Mouse (Mus musculus) hindbrain, embryonic 11.5 days (tissue): ENCODE measurements around the gene 5730409E04Rik. TPM values are rescaled to one million over a fixed set of nuclear protein-coding genes. Genes with fewer than 3 reads are reported as not detected.

Experiments
- ATAC-seq: fragments of 200-750 bp; cut with Nextera tagmentation; 2 replicates; pipeline ENCODE4 v1.8.0; 2017; ENCODE audit warnings: mild to moderate bottlenecking, moderate TSS enrichment, moderate library complexity; ENCODE audit not compliant: low FRiP score
- DNase-seq: peaks from one replicate; pipeline ENCODE4 v3.0.0-alpha.2; 2015; ENCODE audit warnings: low spot score
- H3K27ac ChIP-seq: fragments of 300-500 bp; sonication (generic); 2 replicates; pipeline ENCODE4 v1.5.1; 2014; ENCODE audit warnings: mild to moderate bottlenecking, low read depth, low read length
- H3K27me3 ChIP-seq: fragments of 300-500 bp; sonication (generic); 2 replicates; pipeline ENCODE4 v1.6.1; 2014; ENCODE audit warnings: mild to moderate bottlenecking, low read length, moderate library complexity, mixed read lengths; ENCODE audit not compliant: control insufficient read depth, insufficient read depth
- H3K36me3 ChIP-seq: fragments of 300-500 bp; sonication (generic); 2 replicates; pipeline ENCODE4 v1.6.1; 2014; ENCODE audit warnings: mild to moderate bottlenecking, low read length, moderate library complexity, mixed read lengths; ENCODE audit not compliant: control insufficient read depth, insufficient read depth
- H3K4me1 ChIP-seq: fragments of 300-500 bp; sonication (generic); replicated peaks from 2 replicates; pipeline ENCODE4 v1.6.1; 2014; ENCODE audit warnings: low read length, mixed read lengths; ENCODE audit not compliant: control insufficient read depth, insufficient read depth
- H3K4me2 ChIP-seq: fragments of 300-500 bp; sonication (generic); replicated peaks from 2 replicates; pipeline ENCODE4 v1.6.1; 2014; ENCODE audit warnings: mild to moderate bottlenecking, low read depth, low read length
- H3K4me3 ChIP-seq: fragments of 300-500 bp; sonication (generic); 2 replicates; pipeline ENCODE4 v1.5.1; 2014; ENCODE audit warnings: low read depth, low read length
- H3K9ac ChIP-seq: fragments of 300-500 bp; sonication (generic); 2 replicates; pipeline ENCODE4 v1.6.1; 2014; ENCODE audit warnings: low read depth, low read length
- H3K9me3 ChIP-seq: fragments of 300-500 bp; sonication (generic); 2 replicates; pipeline ENCODE4 v1.6.1; 2016; ENCODE audit warnings: low read length; ENCODE audit not compliant: control insufficient read depth
- WGBS: fragments of 180-500 bp; shearing (Covaris S2); extraction: QIAGEN DNeasy Blood & Tissue Kit; methylation state at CpG from one replicate; pipeline ENCODE4 v1.1.7; 2014; 5-methylcytosine and 5-hydroxymethylcytosine counted together
- polyA plus RNA-seq: library from polyadenylated mRNA; unstranded; fragments of >200 nt; fragmentation: Nextera tagmentation; extraction: Ambion mirVana; gene quantifications from 2 replicates; pipeline ENCODE4 v1.2.1, GENCODE M21; 2014

Gene 5730409E04Rik
- polyA plus RNA-seq, 1 experiment from 2014 or later: 3.0 TPM

DNA sequence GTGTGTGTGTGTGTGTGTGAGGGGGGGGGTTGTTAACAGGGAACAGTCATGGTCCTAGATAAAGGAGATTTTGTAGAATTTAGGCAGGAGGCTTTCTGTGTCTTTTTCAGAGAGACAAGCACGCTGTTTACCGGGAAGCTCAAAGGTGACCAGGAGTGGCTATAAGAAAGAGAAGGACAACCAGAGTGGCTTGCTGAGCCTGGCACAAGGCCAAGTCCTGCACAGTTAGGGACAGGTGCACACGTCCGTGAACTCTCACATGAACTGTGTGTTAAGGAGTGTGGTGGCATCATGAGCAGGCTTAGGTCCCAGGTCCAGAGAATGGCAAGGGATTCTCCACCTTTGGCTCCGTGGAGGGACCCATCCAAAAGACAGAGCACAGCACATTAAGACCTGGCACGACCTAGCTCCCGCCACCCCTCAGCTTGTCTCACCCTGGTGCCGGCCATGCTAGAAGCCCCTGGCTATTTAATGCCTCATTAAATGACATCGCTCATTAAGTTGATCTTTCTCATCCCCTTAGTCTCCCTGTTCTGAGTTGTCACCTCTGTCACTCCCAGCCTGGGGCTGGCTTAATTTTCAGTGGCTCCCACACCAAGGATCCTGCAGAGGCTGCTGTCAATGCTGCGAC lies 34.8 kb downstream of the 5730409E04Rik start:
- ATAC-seq (no peak), DNase-seq (no peak)
- H3K27ac ChIP-seq: no peak overlapping the region
- H3K9me3 ChIP-seq: no peaks in the 10 kb centered on the region
- 74% methylated on average over 10 of the region's 10 CpGs for WGBS
- H3K27me3 ChIP-seq: no peaks in the 10 kb centered on the region
- no peak overlapping the region for H3K4me3 ChIP-seq
- H3K4me1 ChIP-seq: no peaks in the 10 kb centered on the region
- H3K4me2 ChIP-seq: no peak overlapping the region
- no peak overlapping the region for H3K9ac ChIP-seq
- no peaks in the 10 kb centered on the region for H3K36me3 ChIP-seq

DNA sequence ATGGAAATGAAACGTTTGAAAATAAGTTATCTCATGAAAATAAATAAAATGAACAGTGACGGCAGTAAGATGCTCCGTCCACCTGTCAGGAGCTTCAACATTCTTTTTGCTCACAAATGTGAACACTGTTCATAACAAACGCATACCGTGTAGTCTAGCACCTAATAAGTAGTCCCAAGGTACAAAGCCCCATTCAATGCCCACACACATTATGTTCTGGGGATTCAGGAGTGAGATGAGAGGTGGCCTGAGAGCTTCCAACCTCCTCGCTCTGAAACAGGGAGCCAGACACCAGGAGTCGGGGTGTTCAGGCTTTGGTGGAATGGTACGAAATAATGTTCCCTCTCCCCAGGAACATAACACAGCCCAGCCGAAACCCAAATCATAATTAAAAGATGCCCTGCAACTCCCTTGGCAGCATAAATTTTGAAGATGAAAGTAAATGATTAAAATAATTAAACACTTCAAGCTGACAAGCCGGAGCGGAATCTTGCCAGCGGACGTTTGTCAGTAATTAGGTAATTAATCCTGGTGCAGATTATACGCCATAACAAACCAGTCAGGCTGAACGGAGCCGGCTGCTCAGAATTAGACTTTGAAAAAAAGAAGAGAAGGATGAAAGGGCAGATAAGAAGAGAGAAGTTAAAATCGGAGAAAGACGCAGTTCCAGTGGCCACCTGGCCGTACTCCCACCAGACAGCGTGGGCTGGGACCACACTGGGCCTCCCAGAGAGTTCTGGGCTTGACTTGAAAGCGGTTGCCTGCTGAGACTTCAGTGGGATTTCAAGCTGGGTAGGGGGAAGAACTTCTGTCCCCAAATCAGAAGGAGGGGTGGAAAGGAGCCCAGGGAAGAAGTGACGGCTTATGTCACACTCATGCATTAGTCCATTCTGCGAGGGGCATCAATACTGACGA lies 38.6 kb downstream of the 5730409E04Rik start:
- Histone ChIP-seq H3K9me3 (no peaks in the 10 kb centered on the region), H3K27ac (no peak overlapping the region), H3K36me3 (no peaks in the 10 kb centered on the region), H3K9ac (no peak overlapping the region), H3K4me1 (no peaks in the 10 kb centered on the region), H3K27me3 (no peaks in the 10 kb centered on the region), H3K4me2 (no peak overlapping the region), H3K4me3 (no peak overlapping the region)
- no peak for DNase-seq
- 59% methylated on average over 24 of the region's 24 CpGs for WGBS
- ATAC-seq: no peak

DNA sequence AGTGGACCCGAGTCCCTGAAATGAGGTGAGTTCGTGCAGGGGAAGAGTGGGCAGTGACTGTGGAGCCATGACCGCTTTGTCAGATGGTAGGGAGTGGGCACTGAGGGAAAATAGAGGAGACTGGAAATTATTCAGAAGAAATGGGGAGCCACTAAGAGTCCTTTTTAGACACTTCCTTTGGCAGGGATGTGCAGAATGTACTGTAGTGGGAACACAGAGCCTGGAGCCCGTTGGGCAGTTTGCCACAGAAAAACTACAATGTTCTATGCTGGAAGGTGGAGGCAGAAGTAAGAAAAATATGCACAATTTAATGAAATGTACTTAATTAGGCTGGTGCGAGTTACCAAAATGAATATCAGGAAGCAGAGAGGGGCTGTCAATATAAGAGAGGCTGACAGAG lies 43.5 kb downstream of the 5730409E04Rik start:
- Histone ChIP-seq H3K27ac (no peak overlapping the region), H3K27me3 (no peaks in the 10 kb centered on the region), H3K9ac (no peak overlapping the region), H3K4me3 (no peak overlapping the region), H3K9me3 (no peaks in the 10 kb centered on the region), H3K36me3 (no peaks in the 10 kb centered on the region), H3K4me1 (no peaks in the 10 kb centered on the region), H3K4me2 (no peak overlapping the region)
- WGBS: 87% methylated on average over 5 of the region's 5 CpGs
- ATAC-seq (no peak), DNase-seq (no peak)

DNA sequence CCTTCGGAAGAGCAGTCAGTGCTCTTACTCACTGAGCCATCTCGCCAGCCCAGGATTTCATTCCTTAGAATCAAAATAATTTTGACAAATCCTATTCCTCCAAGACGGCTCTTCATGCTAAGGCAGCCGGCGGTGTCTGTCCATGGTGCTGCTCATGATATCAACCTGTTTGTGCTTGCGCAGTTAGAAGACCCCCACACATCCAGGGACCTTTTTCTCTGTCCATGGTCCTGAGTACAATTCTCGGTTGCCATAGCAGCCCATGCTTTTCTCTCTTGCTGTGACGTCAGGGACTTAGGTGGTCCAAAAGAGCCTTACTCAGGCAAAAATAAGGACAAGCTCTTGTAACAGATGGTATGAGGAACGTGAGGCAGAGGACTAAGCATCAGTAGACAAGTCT lies 45.7 kb downstream of the 5730409E04Rik start:
- Histone ChIP-seq H3K9me3 (no peaks in the 10 kb centered on the region), H3K27me3 (no peaks in the 10 kb centered on the region), H3K4me1 (no peaks in the 10 kb centered on the region), H3K27ac (no peak overlapping the region), H3K4me3 (no peak overlapping the region), H3K9ac (no peak overlapping the region), H3K36me3 (no peaks in the 10 kb centered on the region), H3K4me2 (no peak overlapping the region)
- WGBS: 16% methylated on average over 9 of the region's 9 CpGs
- no peak for ATAC-seq
- peak; percentile 72 for DNase-seq

DNA sequence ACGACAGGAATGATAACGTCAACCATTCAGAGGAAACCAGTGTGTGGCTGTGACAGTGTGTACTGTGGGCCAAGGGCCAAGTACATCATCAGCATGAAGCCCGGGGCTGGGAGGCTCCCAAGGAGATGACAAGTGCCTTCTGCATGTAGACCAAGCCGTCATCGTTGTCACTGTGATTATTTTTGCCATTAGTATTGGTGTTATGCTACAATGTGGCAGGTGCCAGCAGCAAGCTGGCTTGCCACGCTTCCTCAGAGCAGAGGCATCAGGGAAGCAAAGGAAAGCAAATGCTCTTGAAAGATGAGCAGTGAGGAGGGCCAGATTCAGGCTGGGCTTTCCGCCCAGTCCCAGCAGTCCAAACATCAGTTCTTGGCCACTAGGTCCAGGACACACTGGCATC lies 51.6 kb downstream of the 5730409E04Rik start:
- Histone ChIP-seq H3K4me1 (no peaks in the 10 kb centered on the region), H3K36me3 (no peaks in the 10 kb centered on the region), H3K27ac (no peak overlapping the region), H3K9ac (no peak overlapping the region), H3K9me3 (no peaks in the 10 kb centered on the region), H3K4me3 (no peak overlapping the region), H3K27me3 (no peaks in the 10 kb centered on the region), H3K4me2 (no peak overlapping the region)
- 82% methylated on average over 7 of the region's 7 CpGs for WGBS
- DNase-seq (no peak), ATAC-seq (no peak)

Other genes with a start within 250 kb of the 5730409E04Rik start
- gene Ago3, start 180.3 kb upstream of the 5730409E04Rik start, polyA plus RNA-seq: 14.4 and 16.1 TPM in 2 replicates
- 29.9 and 37.9 TPM in 2 replicates for gene Ago1, start 141.2 kb upstream of the 5730409E04Rik start, polyA plus RNA-seq
- 2.7 and 4.1 TPM in 2 replicates for gene Ago4, start 76.3 kb upstream of the 5730409E04Rik start, polyA plus RNA-seq
- gene Clspn, start 52.9 kb upstream of the 5730409E04Rik start, polyA plus RNA-seq: 41.8 and 53.7 TPM in 2 replicates
- 517 and 551 TPM in 2 replicates for gene Psmb2, start 67.8 kb downstream of the 5730409E04Rik start, polyA plus RNA-seq
- gene Tfap2e, start 126.4 kb downstream of the 5730409E04Rik start, polyA plus RNA-seq: 0.95 and 0.99 TPM in 2 replicates
- 24.5 and 27.0 TPM in 2 replicates for gene Ncdn, start 143.6 kb downstream of the 5730409E04Rik start, polyA plus RNA-seq
- gene AU040320, start 143.7 kb downstream of the 5730409E04Rik start, polyA plus RNA-seq: 28.1 and 28.6 TPM in 2 replicates